In genomic region chr5:64574386-64574785, GRCm38 (mm10) we compare ENCODE assay signal across 19 mouse cellular contexts.
"Had no signal": no experiment of that assay in that cellular context is flagged by ENCODE, and none has a peak within 500 bp of the region (broad histone marks: within the 10 kb centered on the region; RNA-seq: fewer than 3 reads in every experiment).

No protein-coding gene starts in this region.

- H3K4me3 ChIP-seq: midbrain, embryonic 10.5 days; midbrain, embryonic 12.5 days; myocyte; neural tube, embryonic 13.5 days; neural tube, embryonic 15.5 days had no signal

- H3K27ac ChIP-seq: midbrain, embryonic 10.5 days; midbrain, embryonic 12.5 days; neural tube, embryonic 13.5 days; neural tube, embryonic 15.5 days had no signal

- DNase-seq: lung, adult 18-20 months; lung, embryonic 14.5 days; lung, postnatal 10 days; lung, postnatal 4 days; midbrain, embryonic 14.5 days; retina, postnatal 1 day; right cerebral cortex, adult 18-20 months; right cerebral cortex, postnatal 25 days; right cerebral cortex, postnatal 4 days; spleen, adult 18-20 months; thymus, adult 18-20 months; thymus, postnatal 14 days; thymus, postnatal 36 days had no signal

- H3K4me2 ChIP-seq: lung, embryonic 14.5 days; midbrain, embryonic 12.5 days; neural tube, embryonic 13.5 days; neural tube, embryonic 15.5 days had no signal

- H3K9ac ChIP-seq: lung, embryonic 14.5 days; midbrain, embryonic 12.5 days; neural tube, embryonic 13.5 days; neural tube, embryonic 15.5 days had no signal

- H3K27me3 ChIP-seq: midbrain, embryonic 12.5 days; neural tube, embryonic 13.5 days; neural tube, embryonic 15.5 days had no signal

- H3K9me3 ChIP-seq: midbrain, embryonic 10.5 days; midbrain, embryonic 12.5 days; neural tube, embryonic 13.5 days; neural tube, embryonic 15.5 days had no signal

- H3K36me3 ChIP-seq: midbrain, embryonic 10.5 days; midbrain, embryonic 12.5 days; neural tube, embryonic 13.5 days; neural tube, embryonic 15.5 days had no signal

- ATAC-seq: midbrain, embryonic 16.5 days had no signal
